Mouse (Mus musculus): ENCODE results near the gene Anln.
A peak's percentile ranks its signal among the peaks of the same experiment; 100 is the strongest.
"Not testable (repeated sequence)": the region's sequence is repeated elsewhere in the genome, so short reads cannot be mapped to it uniquely, and the experiment has no call there.

The Anln gene

DNA sequence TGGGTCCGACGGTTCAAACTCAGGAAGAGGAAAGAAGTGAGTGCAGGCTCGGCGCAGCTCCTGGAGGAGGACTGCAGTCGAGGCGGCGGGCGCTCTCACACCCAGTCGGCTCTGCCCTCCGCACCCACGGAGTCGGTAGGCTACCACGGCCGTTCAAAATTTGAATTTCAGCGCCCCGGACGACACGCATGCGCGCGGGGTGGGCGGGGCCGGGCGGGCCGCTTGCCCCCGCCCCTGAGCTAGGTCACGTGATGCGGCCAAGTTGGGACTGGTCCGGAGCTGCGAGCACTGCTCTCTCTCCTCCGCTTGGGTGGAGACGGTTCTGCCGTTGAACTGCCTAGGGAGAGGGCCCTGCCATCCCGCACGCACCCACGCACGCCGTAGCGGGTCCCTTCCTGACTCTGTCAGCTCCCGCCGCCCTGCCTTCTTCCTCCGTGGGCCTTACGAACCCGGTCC lies at the start of gene Anln:
TSS of gene Anln (minus strand) at position 168 of the 456 bp plus-strand sequence.
- DNase-seq (ENCODE audit: low read depth, low spot score) = peak; percentile 68

DNA sequence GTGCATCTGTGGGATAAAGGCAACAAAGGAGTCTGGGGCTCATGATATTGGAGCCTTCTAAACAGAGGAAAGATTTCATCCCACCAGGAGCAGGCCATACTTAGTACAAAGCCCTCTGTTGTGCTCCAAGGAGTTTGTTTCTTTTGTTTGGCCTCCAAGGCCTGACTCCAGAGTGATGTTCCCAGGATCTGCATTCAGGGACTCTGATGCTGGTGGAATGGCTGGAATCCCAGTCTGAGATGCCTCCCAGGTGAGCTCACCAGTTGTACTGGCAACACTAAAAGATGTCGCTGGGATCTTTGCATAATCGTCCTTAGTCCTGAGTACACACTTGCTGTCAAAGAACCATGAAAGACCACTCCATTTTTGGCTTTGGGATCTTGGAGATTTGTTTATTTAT lies 45.1 kb upstream of the Anln start:
- DNase-seq (ENCODE audit: low read depth, low spot score) = no peak

DNA sequence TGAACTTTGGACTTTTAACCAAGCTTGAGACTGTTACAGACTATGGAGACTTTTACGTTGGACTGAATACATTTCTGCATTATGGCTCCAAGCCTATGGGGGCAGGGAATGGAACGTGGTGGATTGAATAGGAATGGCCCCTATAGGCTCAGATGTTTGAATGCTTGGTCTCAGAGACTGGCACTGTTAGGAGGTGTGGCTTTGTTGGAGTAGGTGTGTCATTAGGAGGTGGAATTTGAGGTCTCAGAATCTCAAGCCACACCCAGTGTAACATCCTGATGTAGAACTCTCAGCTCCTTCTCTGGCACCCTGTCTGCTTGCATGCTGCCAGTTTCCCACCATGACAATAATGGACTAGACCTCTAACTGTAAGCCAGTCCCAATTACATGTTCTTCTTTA lies 44.2 kb upstream of the Anln start:
- DNase-seq (ENCODE audit: low read depth, low spot score) = no peak

DNA sequence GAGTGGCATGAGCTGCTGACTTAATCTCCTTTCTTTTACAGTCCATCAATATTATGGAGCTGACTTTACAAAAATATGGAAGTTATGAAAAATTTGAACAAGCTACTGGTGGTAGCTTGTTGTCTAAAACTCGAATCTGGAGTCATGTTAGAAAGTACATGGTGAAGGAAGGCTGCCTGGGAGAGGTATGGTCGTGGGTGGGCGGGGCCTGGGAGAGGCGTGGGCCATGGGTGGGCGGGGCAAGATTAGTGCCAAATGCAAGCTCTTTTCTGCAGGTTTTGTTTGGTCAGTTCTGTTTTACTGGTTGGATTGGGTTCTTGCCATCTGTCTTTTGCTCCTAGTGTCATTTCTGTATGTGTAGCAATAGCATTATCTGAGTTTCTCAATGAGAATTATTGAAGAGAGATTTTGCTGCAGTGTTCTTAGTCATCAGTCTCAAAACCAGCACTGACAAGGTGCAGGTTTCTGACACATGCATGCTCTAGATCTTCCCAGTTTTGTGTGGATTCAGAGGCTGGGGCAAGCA lies 41.4 kb upstream of the Anln start:
- DNase-seq (ENCODE audit: low read depth, low spot score) = no peak

DNA sequence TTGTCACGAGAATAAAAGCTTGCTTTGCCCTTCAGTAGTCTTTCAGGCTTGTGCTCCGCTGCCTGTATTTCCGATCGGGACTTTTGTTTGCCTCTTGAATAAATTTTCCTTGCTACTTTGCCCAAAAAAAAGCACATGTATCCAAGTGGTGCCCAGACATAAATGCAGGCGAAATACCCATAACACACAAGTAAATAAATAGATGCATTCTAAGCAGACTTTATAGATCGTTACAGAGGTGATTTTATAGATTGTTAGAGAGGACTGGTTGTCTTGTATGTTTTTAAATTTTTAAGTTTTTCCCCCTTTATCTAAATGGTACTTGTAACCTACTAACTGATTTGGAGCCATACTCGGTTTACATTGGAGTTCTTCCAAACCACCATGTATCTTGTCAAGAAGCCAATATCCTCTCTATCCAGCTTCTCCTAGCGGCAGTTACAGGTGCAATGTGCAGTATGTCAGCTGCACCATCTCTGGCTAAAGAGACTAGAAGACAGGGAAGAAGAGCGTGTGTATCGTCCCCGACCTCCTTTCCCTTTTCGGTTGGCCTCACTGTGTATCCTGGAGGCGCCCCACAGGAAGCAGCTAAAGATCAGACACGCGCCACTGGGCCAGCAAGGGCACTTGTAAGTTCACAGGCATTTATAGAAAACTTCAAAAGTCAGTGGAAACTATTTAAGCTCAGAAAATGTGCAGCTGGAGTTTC lies 40.7 kb upstream of the Anln start:
- no peak for DNase-seq (ENCODE audit: low read depth, low spot score)

DNA sequence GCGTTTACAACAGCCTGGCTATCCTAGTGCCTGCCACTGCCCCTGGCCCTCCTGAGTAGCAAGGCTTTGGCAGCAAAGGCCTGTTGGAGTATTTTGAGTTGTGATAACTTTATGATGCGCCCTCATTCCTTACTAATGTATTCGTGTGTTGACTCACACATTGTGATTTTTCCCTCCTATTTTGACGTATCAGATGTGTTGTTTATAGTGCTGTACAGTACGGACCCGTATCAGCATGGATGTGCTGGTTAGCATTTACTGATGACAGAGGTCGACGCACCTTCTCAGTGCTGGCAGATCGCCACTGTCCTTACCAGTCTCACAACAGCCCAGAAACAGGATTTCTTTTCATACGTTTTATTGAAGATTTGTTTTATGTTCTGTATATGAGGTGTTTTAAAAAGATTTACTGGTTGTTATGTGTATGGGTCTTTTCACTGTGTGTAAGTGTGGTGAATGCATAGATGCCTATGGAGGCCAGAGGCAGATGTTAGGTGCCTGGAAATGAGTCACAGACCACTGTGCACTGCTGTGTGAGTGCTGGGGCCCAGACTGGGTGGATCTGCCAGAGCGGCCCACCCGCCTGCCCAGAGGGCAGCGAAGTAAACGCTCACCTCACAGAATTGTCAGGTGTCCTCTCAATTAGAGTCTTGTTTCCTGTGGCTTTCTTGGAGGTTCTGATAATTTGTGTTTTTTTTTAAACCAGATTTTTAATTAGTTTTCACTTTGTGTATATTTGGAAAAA lies 39.9 kb upstream of the Anln start:
- DNase-seq (ENCODE audit: low read depth, low spot score) = no peak

DNA sequence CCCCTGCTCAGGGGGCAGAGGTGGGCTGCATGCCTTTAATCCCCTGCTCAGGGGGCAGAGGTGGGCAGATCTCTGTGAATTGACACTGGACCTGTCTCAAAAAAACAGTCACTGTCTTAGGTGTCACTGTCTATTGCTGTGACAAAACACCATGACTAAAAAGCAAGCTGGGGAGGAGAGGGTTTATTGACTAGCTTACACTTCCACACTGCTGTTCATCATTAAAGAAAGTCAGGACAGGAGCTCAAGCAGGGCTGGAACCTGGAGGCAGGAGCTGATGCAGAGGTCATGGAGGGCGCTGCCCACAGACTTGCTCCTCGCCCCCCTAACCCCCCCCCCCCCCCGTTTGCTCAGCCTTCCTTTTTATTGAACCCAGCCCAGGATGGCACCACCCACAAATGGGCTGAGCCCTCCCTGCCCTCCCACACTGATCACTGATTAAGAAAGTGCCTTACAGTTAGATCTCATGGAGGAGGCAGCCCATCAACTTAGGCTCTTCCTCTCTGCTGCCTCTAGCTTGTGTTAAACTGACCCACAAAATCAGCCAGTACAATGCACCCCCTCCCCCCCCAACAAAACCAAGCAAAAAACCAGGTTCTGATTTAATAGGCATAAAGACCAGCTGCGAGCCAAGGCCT lies 39.2 kb upstream of the Anln start:
- DNase-seq (ENCODE audit: low read depth, low spot score) = no peak

DNA sequence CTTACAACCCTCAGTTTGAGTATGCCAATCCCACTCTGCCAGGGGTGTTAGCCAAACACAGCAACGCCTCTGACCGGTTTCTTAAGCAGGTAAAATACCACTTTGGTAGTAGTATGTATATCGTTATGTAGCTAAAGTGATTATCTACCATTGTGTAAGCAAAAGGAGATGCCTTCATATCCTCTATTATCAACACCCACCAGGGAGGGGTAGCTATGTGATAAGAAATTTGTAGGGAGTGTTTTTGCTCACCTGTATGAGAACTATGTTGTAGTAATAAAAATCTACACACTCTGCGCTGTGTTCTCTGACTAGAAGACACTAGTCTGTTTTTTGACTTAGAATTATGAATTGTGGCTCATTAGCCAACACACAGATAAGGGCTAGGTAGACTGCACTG lies 35.7 kb upstream of the Anln start:
- DNase-seq (ENCODE audit: low read depth, low spot score) = no peak

DNA sequence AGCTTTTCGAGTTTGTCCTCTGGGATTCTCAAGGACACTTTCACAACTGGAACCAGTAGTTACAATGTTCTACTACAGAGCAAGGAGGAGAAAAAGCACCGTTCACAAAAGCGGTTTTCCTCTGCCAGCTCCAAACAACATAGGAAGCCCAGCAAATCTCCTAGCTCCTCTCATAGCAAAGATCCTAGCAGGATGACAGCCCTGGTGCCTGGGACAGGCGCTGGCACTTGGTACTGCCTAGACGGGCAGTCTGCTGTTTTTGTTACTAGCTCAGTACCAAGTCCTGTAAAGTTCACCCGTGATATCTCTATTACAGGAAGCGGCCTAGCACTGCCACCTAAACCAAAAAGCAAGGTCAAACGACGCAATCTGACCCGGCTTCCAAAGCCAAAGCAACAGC lies 35.2 kb upstream of the Anln start:
- DNase-seq (ENCODE audit: low read depth, low spot score) = no peak

DNA sequence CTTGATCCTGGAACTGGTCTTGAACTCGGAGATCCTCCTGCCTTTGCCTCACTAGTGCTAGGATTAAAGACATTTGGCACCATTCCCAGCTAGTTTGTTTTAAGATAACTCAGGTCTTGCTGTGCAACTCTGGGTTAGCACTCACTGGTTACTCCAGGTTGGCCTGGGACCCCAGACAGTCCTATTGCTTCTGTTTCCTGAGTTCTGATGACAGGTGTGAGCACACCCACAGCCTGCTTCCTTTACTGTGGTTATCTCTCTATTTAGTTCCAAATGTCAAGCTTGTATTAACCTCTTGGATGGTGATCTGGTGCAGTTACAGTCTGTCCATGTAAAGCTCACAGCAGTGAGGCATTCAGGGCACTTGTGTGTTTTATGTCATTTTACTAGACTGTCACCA lies 34.5 kb upstream of the Anln start:
- no peak for DNase-seq (ENCODE audit: low read depth, low spot score)

DNA sequence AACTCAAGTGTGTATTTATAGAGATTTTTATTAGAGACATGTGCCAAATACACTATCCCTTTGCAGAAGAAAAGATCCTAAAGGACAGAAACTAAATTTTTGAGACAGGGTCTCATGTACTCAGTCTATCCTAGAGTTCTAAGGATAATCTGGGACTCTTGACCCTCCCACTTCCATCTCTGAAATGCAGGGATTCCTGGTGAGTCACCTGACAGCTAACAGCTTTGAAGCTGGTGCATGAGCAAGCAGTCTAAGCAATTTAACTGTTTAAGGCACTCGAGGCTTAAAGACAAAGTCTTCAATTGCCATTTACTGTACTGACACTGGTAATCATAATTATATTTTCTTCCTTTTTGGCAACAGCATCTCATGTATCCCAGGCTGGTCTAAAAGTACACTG lies 33.6 kb upstream of the Anln start:
- no peak for DNase-seq (ENCODE audit: low read depth, low spot score)

DNA sequence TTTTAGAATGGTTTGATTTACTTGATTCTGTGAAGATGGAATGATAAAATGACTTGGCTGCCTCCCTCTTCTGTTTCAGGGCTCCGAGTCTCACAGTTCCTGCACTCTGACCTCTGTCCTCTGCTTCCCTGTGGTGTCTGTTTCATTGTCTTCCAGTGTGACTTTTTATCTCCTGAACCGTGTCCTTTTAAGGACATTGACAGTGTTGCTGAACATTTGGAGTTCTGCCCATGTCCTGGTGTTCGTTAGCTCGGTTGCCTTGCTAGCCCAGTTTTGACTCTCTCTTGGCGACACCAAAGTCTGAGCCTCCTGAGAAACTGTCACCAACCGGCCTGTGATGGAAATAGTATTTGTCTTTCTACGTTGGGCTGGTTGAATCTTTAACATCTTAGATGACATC lies 31.5 kb upstream of the Anln start:
- DNase-seq (ENCODE audit: low read depth, low spot score) = no peak

DNA sequence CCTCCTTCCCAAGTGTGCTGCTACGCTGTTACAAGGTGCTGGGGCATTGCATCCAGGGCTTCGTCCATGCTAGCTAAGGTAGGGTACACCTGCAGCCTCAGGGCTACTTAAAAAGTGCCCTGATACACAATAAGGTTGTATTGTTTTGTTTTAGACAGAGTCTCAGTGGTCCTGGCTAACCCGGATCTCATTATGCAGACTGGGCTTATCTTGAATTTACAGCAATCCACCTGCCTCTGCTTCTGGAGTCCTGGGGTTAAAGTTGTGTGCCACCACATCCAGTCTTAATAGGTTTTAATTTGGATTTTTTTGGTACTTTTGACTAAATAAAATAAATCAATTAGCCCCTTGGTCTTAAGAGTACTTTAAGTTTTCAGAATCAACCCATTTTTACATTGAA lies 30.9 kb upstream of the Anln start:
- DNase-seq (ENCODE audit: low read depth, low spot score) = no peak

DNA sequence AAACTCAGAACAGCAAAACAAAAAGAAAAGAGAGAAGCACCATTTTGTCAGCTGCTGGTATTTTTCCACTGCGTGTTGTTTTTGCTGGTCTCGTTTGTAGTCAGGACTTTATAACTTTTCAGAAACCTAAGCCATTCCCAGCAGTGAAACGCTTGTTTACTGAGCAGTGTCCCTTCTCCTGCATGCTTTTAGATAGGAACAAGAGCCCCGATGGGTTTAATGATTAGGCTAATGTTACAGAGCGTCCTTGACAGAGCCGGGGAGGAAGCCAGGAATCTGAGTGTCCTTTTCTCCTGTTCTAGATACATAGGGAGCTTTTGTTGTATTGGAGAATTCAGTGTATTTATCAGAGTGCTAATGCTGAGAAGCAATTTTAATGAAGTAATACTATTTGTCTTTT lies 28.6 kb upstream of the Anln start:
- DNase-seq (ENCODE audit: low read depth, low spot score) = no peak

DNA sequence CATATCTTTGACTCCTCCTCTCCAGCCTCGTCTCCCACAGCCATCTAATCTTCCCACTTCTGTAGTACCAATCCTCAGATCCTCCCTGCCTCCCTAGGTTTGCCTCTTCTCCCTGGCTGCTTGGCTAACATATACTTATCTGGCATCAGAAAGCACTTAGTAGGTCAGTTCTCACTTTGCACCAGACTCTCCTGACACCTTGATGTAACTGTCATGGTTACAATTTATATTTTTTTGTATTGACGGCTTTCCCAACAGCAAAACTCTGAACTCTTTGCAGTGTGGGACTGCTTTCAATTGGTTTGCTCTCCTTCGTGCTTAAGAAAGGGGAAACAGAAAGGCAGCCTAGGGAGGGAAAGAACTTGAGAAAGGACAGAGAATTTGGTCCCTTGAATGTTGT lies 27.2 kb upstream of the Anln start:
- no peak for DNase-seq (ENCODE audit: low read depth, low spot score)

DNA sequence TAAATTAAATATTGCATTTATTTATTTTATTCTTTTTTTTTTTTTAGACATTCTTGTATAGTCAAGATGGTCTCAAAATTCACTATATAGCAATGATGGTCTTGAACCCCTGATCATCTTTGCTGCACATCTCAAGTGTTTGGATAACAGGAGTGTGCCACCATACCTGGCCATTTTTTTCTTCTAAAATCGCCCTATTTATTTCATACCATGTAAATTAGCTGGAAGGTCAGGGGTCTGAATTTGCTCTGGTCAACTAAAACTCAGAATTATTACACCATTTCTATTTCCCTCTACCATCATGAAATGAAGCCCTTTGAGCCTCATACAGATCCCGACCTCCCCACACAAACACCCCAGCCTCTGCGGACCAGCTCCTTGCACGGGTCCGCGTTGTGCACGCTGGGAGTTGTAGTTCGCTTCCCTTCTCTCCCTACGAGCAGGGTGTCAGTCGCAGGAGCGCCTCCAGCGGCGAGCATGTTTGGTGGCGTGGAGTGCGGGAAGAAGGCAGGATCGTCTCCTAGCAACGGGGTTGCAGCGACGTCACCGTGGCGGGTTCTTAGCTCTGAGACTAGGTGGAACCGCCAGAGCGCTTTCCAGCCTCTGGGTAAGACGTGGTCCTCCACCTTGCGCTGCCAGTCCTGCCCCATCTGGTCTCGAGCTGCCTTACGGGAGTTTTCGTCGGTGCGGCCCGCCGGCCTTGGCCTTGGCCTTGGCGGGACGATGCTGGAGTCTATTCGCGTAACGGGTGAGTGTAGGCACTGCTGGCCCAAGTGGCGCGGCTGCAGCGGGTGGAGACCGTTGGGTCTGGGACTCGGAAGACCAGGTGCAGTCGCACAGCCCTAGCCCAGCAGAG lies 22.2 kb upstream of the Anln start, which contains the start of gene 9530077C05Rik:
TSS of gene 9530077C05Rik (plus strand) at position 512 of the 856 bp plus-strand sequence.
- DNase-seq (ENCODE audit: low read depth, low spot score) = peak; percentile 94

DNA sequence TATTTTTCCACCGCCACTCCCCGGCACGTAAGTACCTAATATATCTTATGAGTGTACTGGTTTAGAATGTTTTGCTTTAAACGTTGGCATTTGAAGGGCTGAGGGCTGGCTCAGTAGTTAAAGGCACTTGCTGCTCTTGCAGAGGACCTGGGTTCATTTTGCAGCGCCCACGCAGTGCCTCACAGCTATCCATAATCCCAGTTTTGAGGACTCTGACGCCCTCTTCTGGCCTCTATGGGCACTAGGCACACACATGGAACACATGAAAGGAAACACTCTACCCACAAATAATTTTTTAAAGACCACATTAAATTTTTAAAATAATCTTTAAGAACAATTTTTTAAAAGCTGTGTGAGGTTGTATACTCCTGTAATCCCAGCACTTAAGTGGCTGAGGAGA lies 20.5 kb upstream of the Anln start:
- DNase-seq (ENCODE audit: low read depth, low spot score) = no peak

DNA sequence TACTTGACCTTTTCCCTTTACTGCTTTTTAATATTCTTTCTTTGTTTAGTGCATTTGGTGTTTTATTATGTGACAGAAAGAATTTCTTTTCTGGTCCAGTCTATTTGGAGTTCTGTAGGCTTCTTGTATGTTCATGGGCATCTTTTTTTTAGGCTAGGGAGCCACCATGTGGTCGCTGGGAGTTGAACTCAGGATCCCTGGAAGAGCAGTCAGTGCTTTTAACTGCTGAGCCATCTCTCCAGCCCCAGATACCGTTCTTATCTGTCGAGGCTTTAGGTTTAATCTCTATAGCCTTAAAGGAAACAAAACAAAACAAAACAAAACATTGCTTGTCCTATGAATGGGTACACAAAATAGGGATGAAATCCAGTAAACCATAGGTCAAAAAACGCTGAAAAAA lies 19.4 kb upstream of the Anln start:
- not testable (repeated sequence) for DNase-seq (ENCODE audit: low read depth, low spot score)

DNA sequence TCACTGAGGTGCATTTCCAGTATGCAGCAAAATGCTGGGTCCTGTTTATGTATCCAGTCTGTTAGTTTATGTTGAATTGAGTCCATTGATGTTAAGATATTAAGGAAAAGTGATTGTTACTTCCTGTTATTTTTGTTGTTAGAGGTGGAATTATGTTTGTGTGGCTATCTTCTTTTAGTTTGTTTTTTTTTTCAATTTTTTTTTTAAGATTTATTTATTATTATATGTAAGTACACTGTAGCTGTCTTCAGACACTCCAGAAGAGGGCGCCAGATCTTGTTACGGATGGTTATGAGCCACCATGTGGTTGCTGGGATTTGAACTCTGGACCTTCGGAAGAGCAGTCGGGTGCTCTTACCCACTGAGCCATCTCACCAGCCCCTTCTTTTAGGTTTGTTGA lies 18.6 kb upstream of the Anln start:
- DNase-seq (ENCODE audit: low read depth, low spot score) = not testable (repeated sequence)

DNA sequence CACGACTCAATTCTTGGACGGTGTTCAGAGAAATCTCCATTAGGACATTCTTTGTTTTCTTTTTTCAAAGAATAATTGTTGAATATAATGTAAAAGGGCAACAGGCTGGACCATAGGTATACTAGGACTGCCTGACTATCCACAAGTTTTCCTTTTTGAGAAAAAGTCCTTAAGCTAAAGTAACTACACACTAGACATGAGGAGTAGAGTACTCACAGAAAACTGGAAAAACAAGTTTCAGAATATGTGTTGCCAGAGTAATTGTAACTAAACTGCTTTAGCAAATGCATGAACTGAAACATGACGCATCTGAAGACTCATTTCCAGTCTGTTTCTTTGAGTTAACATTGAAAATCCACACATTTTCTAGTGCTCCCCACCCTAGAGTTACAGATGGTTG lies 16.4 kb upstream of the Anln start:
- DNase-seq (ENCODE audit: low read depth, low spot score) = no peak

DNA sequence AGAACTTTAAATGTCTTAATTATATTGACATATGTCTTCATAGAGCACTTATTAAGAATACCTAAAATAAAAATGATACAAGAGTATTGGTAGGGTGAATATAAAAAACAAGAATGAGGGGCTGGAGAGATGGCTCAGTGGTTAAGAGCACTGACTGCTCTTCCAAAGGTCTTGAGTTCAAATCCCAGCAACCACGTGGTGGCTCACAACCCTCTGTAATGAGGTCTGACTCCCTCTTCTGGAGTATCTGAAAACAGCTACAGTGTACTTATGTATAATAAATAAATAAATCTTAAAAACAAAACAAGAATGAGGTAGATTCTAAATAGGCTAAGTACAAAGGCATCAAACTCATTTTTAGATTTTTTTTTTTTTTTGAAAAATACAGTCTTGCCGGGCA lies 14.5 kb upstream of the Anln start:
- DNase-seq (ENCODE audit: low read depth, low spot score) = not testable (repeated sequence)

DNA sequence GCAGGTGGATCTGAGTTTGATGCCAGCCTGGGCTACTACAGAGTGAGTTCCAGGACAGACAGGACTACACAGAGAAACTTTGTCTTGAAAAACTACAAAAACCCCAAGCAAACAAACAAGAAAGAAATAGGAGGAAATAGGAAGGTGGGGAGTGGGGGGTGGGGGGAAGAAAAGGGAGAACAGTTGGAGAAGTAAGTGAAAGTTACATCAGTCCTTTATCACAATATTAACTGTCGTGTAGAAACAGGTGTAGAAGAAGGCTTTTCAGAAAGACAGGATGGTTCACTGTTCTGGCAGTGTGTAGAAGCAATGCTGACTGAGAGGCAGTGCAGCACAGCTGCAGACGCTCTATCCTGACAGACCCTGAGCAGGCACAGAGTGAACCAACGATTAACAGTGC lies 14.0 kb upstream of the Anln start:
- no peak for DNase-seq (ENCODE audit: low read depth, low spot score)

Measured in brain, embryonic 18.5 days (tissue).